Mouse (Mus musculus) erythroblast, embryonic 14.5 days (primary cell): ENCODE results near the gene Alyref2. TPM values are rescaled to one million over a fixed set of nuclear protein-coding genes. Genes with fewer than 3 reads are reported as not detected.
"Not testable (repeated sequence)": the region's sequence is repeated elsewhere in the genome, so short reads cannot be mapped to it uniquely, and the experiment has no call there.

ENCODE experiments used
- H3K27me3 ChIP-seq: 2 replicates; pipeline ENCODE4 v1.6.1; 2012; ENCODE audit warnings: inconsistent platforms; ENCODE audit not compliant: control insufficient read depth
- H3K36me3 ChIP-seq: 2 replicates; pipeline ENCODE4 v1.6.1; 2012; ENCODE audit warnings: mild to moderate bottlenecking, inconsistent platforms; ENCODE audit not compliant: control insufficient read depth
- H3K4me1 ChIP-seq: 2 replicates; pipeline ENCODE4 v1.6.1; 2012; ENCODE audit warnings: inconsistent platforms; ENCODE audit not compliant: control insufficient read depth
- H3K4me3 ChIP-seq: replicated peaks from 2 replicates; pipeline ENCODE3; 2012; ENCODE audit warnings: moderate library complexity, mild to moderate bottlenecking, inconsistent platforms
- H3K9me3 ChIP-seq: 2 replicates; pipeline ENCODE4 v1.6.1; 2012; ENCODE audit warnings: low read length, inconsistent platforms, mixed read lengths; ENCODE audit not compliant: control insufficient read depth
- GATA1 ChIP-seq: IDR thresholded peaks from 2 replicates; pipeline ENCODE4 v1.6.1; 2012; ENCODE audit warnings: low read length, inconsistent platforms, mixed read lengths
- TAL1 ChIP-seq: IDR thresholded peaks from 3 replicates; pipeline ENCODE4 v1.6.1; 2012; ENCODE audit warnings: low read length, inconsistent platforms, mixed read lengths
- polyA plus RNA-seq: library from polyadenylated mRNA; stranded (reverse); fragments of >175 nt; gene quantifications from 2 replicates; pipeline ENCODE4 v1.2.3, GENCODE M21; 2012

The Alyref2 gene
- polyA plus RNA-seq, 1 experiment = 0.20 TPM

- TF ChIP-seq TAL1 = no peak
Observed at GRCm38 (mm10) chr1:171470371-171470871, 32.9 kb upstream of the Alyref2 start.

GRCm38 (mm10) chr1:171470896-171471295 is 32.4 kb upstream of the Alyref2 start:
- no peaks in the 10 kb centered on the region for H3K36me3 ChIP-seq
- peaks cover 5% of the 10 kb centered on the region for H3K4me1 ChIP-seq
- H3K9me3 ChIP-seq = no peaks in the 10 kb centered on the region
- no peak overlapping the region for H3K4me3 ChIP-seq
- H3K27me3 ChIP-seq = no peaks in the 10 kb centered on the region
- TF ChIP-seq GATA1 (no peak), TAL1 (no peak)

More at GRCm38 (mm10) chr1:171470371-171470871, 32.9 kb upstream of the Alyref2 start:
- Histone ChIP-seq H3K9me3 (no peaks in the 10 kb centered on the region), H3K4me1 (peaks cover 5% of the 10 kb centered on the region), H3K36me3 (no peaks in the 10 kb centered on the region), H3K4me3 (no peak overlapping the region), H3K27me3 (no peaks in the 10 kb centered on the region)

GRCm38 (mm10) chr1:171471452-171471851 is 31.8 kb upstream of the Alyref2 start:
- Histone ChIP-seq H3K4me1 (peaks cover 5% of the 10 kb centered on the region), H3K36me3 (no peaks in the 10 kb centered on the region), H3K4me3 (no peak overlapping the region), H3K27me3 (no peaks in the 10 kb centered on the region), H3K9me3 (no peaks in the 10 kb centered on the region)
- no peak for TF ChIP-seq TAL1
- TF ChIP-seq GATA1 = no peak

- not testable (repeated sequence) for H3K36me3 ChIP-seq, H3K4me3 ChIP-seq, H3K27me3 ChIP-seq, H3K4me1 ChIP-seq, H3K9me3 ChIP-seq
Observed at GRCm38 (mm10) chr1:171471941-171472340, 31.3 kb upstream of the Alyref2 start.

GRCm38 (mm10) chr1:171473506-171473905 is 29.8 kb upstream of the Alyref2 start:
- H3K27me3 ChIP-seq = no peaks in the 10 kb centered on the region
- peaks cover 14% of the 10 kb centered on the region for H3K4me1 ChIP-seq
- no peaks in the 10 kb centered on the region for H3K36me3 ChIP-seq
- no peak for TF ChIP-seq TAL1
- no peak for TF ChIP-seq GATA1
- no peak overlapping the region for H3K4me3 ChIP-seq
- no peaks in the 10 kb centered on the region for H3K9me3 ChIP-seq

- no peaks in the 10 kb centered on the region for H3K36me3 ChIP-seq
- no peaks in the 10 kb centered on the region for H3K9me3 ChIP-seq
- TF ChIP-seq GATA1 = no peak
- TF ChIP-seq TAL1 = no peak
- H3K27me3 ChIP-seq = no peaks in the 10 kb centered on the region
- H3K4me3 ChIP-seq = no peak overlapping the region
- H3K4me1 ChIP-seq = peaks cover 14% of the 10 kb centered on the region
Observed at GRCm38 (mm10) chr1:171473920-171474640, 29.2 kb upstream of the Alyref2 start.

- peaks cover 9% of the 10 kb centered on the region for H3K4me1 ChIP-seq
- TF ChIP-seq TAL1 = no peak
- TF ChIP-seq GATA1 = no peak
- no peaks in the 10 kb centered on the region for H3K27me3 ChIP-seq
Observed at GRCm38 (mm10) chr1:171477123-171477522, 26.2 kb upstream of the Alyref2 start.

GRCm38 (mm10) chr1:171477758-171478545 is 25.3 kb upstream of the Alyref2 start:
- no peaks in the 10 kb centered on the region for H3K9me3 ChIP-seq
- TF ChIP-seq TAL1 = no peak
- no peak for TF ChIP-seq GATA1

More at GRCm38 (mm10) chr1:171477123-171477522, 26.2 kb upstream of the Alyref2 start:
- no peaks in the 10 kb centered on the region for H3K9me3 ChIP-seq
- H3K36me3 ChIP-seq = no peaks in the 10 kb centered on the region
- no peak overlapping the region for H3K4me3 ChIP-seq

GRCm38 (mm10) chr1:171478968-171479367 is 24.3 kb upstream of the Alyref2 start:
- peaks cover 9% of the 10 kb centered on the region for H3K4me1 ChIP-seq
- H3K27me3 ChIP-seq = no peaks in the 10 kb centered on the region
- no peaks in the 10 kb centered on the region for H3K9me3 ChIP-seq
- TF ChIP-seq TAL1 (no peak), GATA1 (no peak)
- no peaks in the 10 kb centered on the region for H3K36me3 ChIP-seq
- no peak overlapping the region for H3K4me3 ChIP-seq

More at GRCm38 (mm10) chr1:171477758-171478545, 25.3 kb upstream of the Alyref2 start:
- H3K4me1 ChIP-seq = peaks cover 9% of the 10 kb centered on the region
- no peaks in the 10 kb centered on the region for H3K36me3 ChIP-seq
- H3K27me3 ChIP-seq = no peaks in the 10 kb centered on the region
- peak overlapping the region; percentile 62 for H3K4me3 ChIP-seq
